Mouse (Mus musculus) macrophage (primary cell): ENCODE results near the gene Prune2. TPM values are rescaled to one million over a fixed set of nuclear protein-coding genes. Genes with fewer than 3 reads are reported as not detected.

Experiments
- H3K27ac ChIP-seq: fragments of 350-480 bp; formaldehyde crosslinking; 2 replicates; pipeline ENCODE4 v1.9.0; 2021
- H3K36me3 ChIP-seq: fragments of 350-480 bp; formaldehyde crosslinking; 2 replicates; pipeline ENCODE4 v1.9.0; 2021; ENCODE audit errors: inconsistent target
- H3K4me3 ChIP-seq: fragments of 350-480 bp; formaldehyde crosslinking; 2 replicates; pipeline ENCODE4 v1.9.0; 2021; ENCODE audit errors: inconsistent target
- H3K79me2 ChIP-seq: fragments of 350-480 bp; formaldehyde crosslinking; 2 replicates; pipeline ENCODE4 v1.9.0; 2021; ENCODE audit errors: inconsistent target
- WGBS: methylation state at CpG from one replicate; pipeline ENCODE4 v1.1.7; 2026; ENCODE audit warnings: inconsistent platforms; ENCODE audit not compliant: missing documents; 5-methylcytosine and 5-hydroxymethylcytosine counted together
- polyA plus RNA-seq: library from polyadenylated mRNA; stranded (reverse); fragments of 250-400 nt; gene quantifications from 3 replicates; pipeline ENCODE4 v1.2.4, GENCODE M21; 2018; ENCODE audit warnings: inconsistent platforms

The Prune2 gene
- polyA plus RNA-seq, 1 experiment from 2014 or later = 3.8 TPM

GRCm38 (mm10) chr19:17130544-17130943 lies 174.6 kb downstream of the Prune2 start:
- Histone ChIP-seq H3K36me3 (no peaks in the 10 kb centered on the region), H3K4me3 (no peak overlapping the region), H3K27ac (no peak overlapping the region), H3K79me2 (no peaks in the 10 kb centered on the region)
- 84% methylated on average over 3 of the region's 3 CpGs for WGBS

DNA sequence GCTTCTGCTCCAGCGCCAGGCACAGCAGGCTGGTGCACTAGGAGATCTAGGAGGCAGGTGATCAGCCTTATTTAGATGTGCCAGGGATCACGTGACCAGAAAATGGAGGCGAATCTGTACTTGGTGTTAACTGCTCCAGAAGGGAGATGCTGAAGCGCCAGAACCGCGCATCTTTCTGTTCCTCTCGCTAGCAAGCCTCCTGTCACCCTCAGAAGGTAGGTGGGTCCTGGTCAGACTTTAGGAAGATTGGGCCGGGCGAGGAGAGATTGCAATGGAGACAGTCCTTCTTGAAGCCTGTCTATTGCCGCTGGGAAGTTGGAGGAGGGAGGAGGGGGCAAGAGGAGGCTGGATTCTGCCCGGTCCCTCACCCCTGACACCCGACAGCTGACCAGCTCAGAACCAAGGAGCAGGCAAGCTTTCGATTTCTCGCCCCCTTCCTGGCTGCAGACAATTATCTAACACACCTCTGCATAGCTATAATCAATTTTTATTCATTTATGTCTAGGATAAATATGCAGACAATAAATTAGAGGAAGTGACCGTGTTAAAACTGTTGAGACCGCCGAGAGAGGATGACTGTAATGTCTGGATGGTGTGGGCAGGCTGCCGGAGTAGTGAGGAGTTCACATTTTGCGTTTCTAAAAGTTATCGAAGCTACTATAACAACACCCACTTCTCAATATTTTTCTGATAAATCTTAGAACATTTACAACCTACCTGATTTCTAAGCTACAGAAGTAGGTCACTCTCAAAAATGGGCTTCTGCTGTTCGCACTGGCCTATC lies 181.0 kb downstream of the Prune2 start:
- WGBS = 15% methylated on average over 21 of the region's 21 CpGs
- Histone ChIP-seq H3K4me3 (peak overlapping the region; percentile 41), H3K27ac (no peak overlapping the region), H3K79me2 (no peaks in the 10 kb centered on the region), H3K36me3 (no peaks in the 10 kb centered on the region)

- H3K79me2 ChIP-seq = no peaks in the 10 kb centered on the region
- H3K36me3 ChIP-seq = no peaks in the 10 kb centered on the region
- no peak overlapping the region for H3K27ac ChIP-seq
- WGBS = 71% methylated on average over 1 of the region's 2 CpGs
- H3K4me3 ChIP-seq = no peak overlapping the region
These were observed 181.7 kb downstream of the Prune2 start for GRCm38 (mm10) chr19:17137656-17138055.

DNA sequence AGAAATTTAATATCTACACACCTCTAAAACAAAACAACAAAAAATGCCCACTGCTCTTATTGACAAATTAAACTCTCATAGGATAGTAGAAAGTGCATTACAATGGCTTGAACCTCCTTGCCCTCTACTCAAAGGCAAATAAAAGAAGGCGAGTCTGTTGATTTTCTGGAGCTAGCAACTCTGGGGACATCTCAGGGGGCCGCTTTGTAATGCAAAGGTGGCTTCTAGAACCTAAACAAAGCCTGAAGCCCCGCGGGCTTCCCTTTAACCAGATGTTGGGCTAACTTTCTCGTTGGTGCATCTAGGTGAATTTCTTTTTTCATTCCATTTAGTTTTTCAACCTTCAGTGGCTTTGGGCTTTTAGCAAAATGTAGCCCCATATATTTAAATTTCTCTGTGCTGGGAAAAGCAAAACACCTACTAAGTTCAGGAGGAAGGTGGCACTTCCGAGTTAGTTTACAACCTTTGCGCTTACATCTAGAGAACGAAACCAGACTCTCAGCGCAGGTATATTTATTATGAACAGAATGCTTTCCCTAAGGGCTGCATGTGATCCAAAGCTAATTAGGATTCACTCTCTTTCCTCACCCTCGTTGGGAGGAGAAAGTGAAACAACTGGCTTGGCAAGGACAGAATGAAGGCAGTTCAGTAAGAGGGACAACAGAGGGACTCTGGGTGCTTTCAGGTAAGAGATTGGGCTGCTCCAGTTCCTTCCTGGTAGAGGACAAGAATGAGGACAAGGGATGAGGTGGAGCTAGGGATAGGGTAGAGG lies 182.4 kb downstream of the Prune2 start:
- 75% methylated on average over 10 of the region's 10 CpGs for WGBS

GRCm38 (mm10) chr19:17140016-17140914 lies 184.3 kb downstream of the Prune2 start:
- H3K4me3 ChIP-seq = no peak overlapping the region
- WGBS = 87% methylated on average over 11 of the region's 12 CpGs
- H3K79me2 ChIP-seq = no peaks in the 10 kb centered on the region
- H3K27ac ChIP-seq = no peak overlapping the region
- H3K36me3 ChIP-seq = no peaks in the 10 kb centered on the region

More for the DNA sequence above, 182.4 kb downstream of the Prune2 start:
- Histone ChIP-seq H3K79me2 (no peaks in the 10 kb centered on the region), H3K36me3 (no peaks in the 10 kb centered on the region), H3K27ac (no peak overlapping the region), H3K4me3 (no peak overlapping the region)

- Histone ChIP-seq H3K27ac (peak overlapping the region; percentile 40; the same call in 1 of the 2 replicates), H3K36me3 (no peaks in the 10 kb centered on the region), H3K4me3 (no peak overlapping the region), H3K79me2 (no peaks in the 10 kb centered on the region)
- 93% methylated on average over 2 of the region's 2 CpGs for WGBS
These were observed 187.3 kb downstream of the Prune2 start for GRCm38 (mm10) chr19:17143245-17143644.

DNA sequence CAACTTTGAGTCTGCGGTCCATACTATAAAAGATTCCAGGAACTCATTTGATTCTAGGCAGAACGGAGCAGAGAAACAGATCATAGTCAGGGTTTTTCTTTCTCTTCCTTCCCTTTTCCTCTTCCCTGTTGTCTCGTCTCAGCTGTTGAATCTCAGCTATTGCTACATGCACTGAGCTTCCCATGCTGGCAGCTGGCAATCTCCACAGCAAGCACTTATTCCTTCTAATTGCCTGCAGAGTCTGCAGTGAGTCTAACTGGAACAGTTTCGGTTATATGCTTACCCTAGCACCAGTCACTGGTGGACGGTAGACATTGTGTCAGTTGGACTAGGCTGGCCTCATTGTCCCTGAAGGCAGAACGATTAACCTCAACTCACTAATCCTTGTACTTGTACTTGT lies 188.3 kb downstream of the Prune2 start:
- Histone ChIP-seq H3K27ac (peak overlapping the region; percentile 40), H3K4me3 (no peak overlapping the region), H3K79me2 (no peaks in the 10 kb centered on the region), H3K36me3 (no peaks in the 10 kb centered on the region)
- 61% methylated on average over 6 of the region's 6 CpGs for WGBS

DNA sequence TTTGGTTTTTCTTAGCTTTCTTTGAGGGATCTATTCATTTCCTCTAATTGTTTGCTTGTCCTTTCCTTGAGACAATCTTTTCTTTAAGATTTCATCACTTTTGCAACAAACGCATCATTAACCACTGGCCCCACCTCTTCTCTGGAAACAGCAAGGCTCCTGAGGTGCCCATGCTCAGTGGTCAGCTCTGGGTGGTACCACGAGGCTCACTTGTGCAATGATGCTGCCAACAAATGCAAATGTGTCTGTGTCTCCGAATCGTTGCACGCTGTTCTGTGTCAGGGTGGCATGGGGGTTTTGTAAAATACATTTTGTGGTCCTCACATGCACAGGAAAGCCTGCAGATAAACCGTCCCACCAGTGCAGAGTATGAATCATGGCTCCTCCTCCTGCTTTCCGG lies 194.1 kb downstream of the Prune2 start:
- Histone ChIP-seq H3K79me2 (no peaks in the 10 kb centered on the region), H3K36me3 (no peaks in the 10 kb centered on the region), H3K27ac (no peak overlapping the region), H3K4me3 (no peak overlapping the region)
- 36% methylated on average over 7 of the region's 7 CpGs for WGBS

- Histone ChIP-seq H3K4me3 (no peak overlapping the region), H3K79me2 (no peaks in the 10 kb centered on the region), H3K36me3 (no peaks in the 10 kb centered on the region), H3K27ac (no peak overlapping the region)
- WGBS = 96% methylated on average over 6 of the region's 6 CpGs
These were observed 195.9 kb downstream of the Prune2 start for GRCm38 (mm10) chr19:17151781-17152180.

- WGBS = 97% methylated on average over 5 of the region's 7 CpGs
- no peak overlapping the region for H3K27ac ChIP-seq
- no peak overlapping the region for H3K4me3 ChIP-seq
- no peaks in the 10 kb centered on the region for H3K36me3 ChIP-seq
- H3K79me2 ChIP-seq = no peaks in the 10 kb centered on the region
These were observed 196.5 kb downstream of the Prune2 start for GRCm38 (mm10) chr19:17152461-17152860.

GRCm38 (mm10) chr19:17153911-17154639 lies 198.2 kb downstream of the Prune2 start:
- Histone ChIP-seq H3K36me3 (no peaks in the 10 kb centered on the region), H3K27ac (no peak overlapping the region), H3K79me2 (no peaks in the 10 kb centered on the region), H3K4me3 (no peak overlapping the region)
- 96% methylated on average over 11 of the region's 11 CpGs for WGBS

GRCm38 (mm10) chr19:17155216-17155615 lies 199.3 kb downstream of the Prune2 start:
- no peak overlapping the region for H3K4me3 ChIP-seq
- no peaks in the 10 kb centered on the region for H3K79me2 ChIP-seq
- WGBS = 93% methylated on average over 2 of the region's 2 CpGs
- H3K27ac ChIP-seq = no peak overlapping the region
- H3K36me3 ChIP-seq = no peaks in the 10 kb centered on the region

DNA sequence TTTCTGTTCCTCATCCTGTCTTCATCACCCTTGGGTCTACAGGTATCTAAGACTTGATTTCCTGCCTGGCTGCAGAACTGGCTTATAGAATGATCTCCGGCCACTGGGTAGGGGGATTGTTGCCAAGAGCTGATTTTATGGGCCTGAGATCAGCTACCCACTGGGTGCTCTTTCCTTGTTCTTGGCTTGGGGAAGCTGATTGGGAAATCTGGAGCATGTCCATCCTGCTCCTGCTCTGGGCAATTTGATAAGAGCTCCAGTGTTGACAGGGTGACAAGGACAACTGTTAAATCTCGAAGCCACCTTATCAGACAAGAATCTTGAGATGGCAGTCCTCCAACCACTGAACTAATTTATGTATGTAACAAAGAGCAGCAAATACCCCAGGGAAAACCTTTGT lies 203.8 kb downstream of the Prune2 start:
- H3K79me2 ChIP-seq = no peaks in the 10 kb centered on the region
- no peak overlapping the region for H3K27ac ChIP-seq
- no peaks in the 10 kb centered on the region for H3K36me3 ChIP-seq
- WGBS = 73% methylated on average over 2 of the region's 2 CpGs
- H3K4me3 ChIP-seq = no peak overlapping the region

- no peaks in the 10 kb centered on the region for H3K79me2 ChIP-seq
- WGBS = no CpG with 5 or more reads among the region's 2 CpGs
- no peak overlapping the region for H3K27ac ChIP-seq
- H3K4me3 ChIP-seq = no peak overlapping the region
- H3K36me3 ChIP-seq = no peaks in the 10 kb centered on the region
These were observed 204.3 kb downstream of the Prune2 start for GRCm38 (mm10) chr19:17160231-17160630.
